Mouse (Mus musculus) kidney, postnatal 0 days (tissue): ENCODE results near the gene Anapc2. TPM values are rescaled to one million over a fixed set of nuclear protein-coding genes. Genes with fewer than 3 reads are reported as not detected.

Experiments
- ATAC-seq: fragments of 200-750 bp; cut with Nextera tagmentation; replicated peaks from 2 replicates; pipeline ENCODE4 v1.8.0; 2017; ENCODE audit warnings: low read depth, moderate number of reproducible peaks, moderate TSS enrichment, moderate library complexity; ENCODE audit not compliant: low FRiP score
- DNase-seq: peaks from one replicate; pipeline ENCODE4 v3.0.0-alpha.2; 2016; ENCODE audit warnings: low spot score
- H3K27ac ChIP-seq: fragments of 300-500 bp; sonication (generic); 2 replicates; pipeline ENCODE4 v1.5.1; 2014; ENCODE audit warnings: mild to moderate bottlenecking
- H3K27me3 ChIP-seq: fragments of 300-500 bp; sonication (generic); 2 replicates; pipeline ENCODE4 v1.6.1; 2014; ENCODE audit warnings: low read length, mixed read lengths; ENCODE audit not compliant: insufficient read depth
- H3K36me3 ChIP-seq: fragments of 300-500 bp; sonication (generic); 2 replicates; pipeline ENCODE4 v1.6.1; 2014; ENCODE audit warnings: low read length, mixed read lengths; ENCODE audit not compliant: insufficient read depth
- H3K4me1 ChIP-seq: fragments of 300-500 bp; sonication (generic); replicated peaks from 2 replicates; pipeline ENCODE4 v1.6.1; 2014; ENCODE audit warnings: antibody characterized with exemption, low read length, mixed read lengths; ENCODE audit not compliant: insufficient read depth
- H3K4me2 ChIP-seq: fragments of 300-500 bp; sonication (generic); 2 replicates; pipeline ENCODE4 v1.6.1; 2014; ENCODE audit warnings: mild to moderate bottlenecking, low read length, moderate library complexity, mixed read lengths
- H3K4me3 ChIP-seq: fragments of 300-500 bp; sonication (generic); replicated peaks from 2 replicates; pipeline ENCODE4 v1.5.1; 2014; ENCODE audit warnings: low read depth, low read length
- H3K9ac ChIP-seq: fragments of 300-500 bp; sonication (generic); 2 replicates; pipeline ENCODE4 v1.6.1; 2014; ENCODE audit warnings: low read depth, low read length
- H3K9me3 ChIP-seq: fragments of 300-500 bp; sonication (generic); replicated peaks from 2 replicates; pipeline ENCODE4 v1.6.1; 2016; ENCODE audit warnings: low read length, inconsistent platforms, mixed read lengths
- CTCF ChIP-seq: IDR thresholded peaks from 2 replicates; pipeline ENCODE4 v1.5.1; 2016; ENCODE audit warnings: antibody characterized with exemption, low read depth, mild to moderate bottlenecking, moderate library complexity
- WGBS: fragments of 180-500 bp; shearing (Covaris S2); extraction: QIAGEN DNeasy Blood & Tissue Kit; methylation state at CpG from one replicate; pipeline ENCODE4 v1.1.7; 2014; 5-methylcytosine and 5-hydroxymethylcytosine counted together
- polyA plus RNA-seq: library from polyadenylated mRNA; unstranded; fragments of >200 nt; fragmentation: Nextera tagmentation; extraction: Ambion mirVana; gene quantifications from 2 replicates; pipeline ENCODE4 v1.2.1, GENCODE M21; 2015

Anapc2 gene
- polyA plus RNA-seq, 1 experiment from 2014 or later = 79.4 TPM

DNA sequence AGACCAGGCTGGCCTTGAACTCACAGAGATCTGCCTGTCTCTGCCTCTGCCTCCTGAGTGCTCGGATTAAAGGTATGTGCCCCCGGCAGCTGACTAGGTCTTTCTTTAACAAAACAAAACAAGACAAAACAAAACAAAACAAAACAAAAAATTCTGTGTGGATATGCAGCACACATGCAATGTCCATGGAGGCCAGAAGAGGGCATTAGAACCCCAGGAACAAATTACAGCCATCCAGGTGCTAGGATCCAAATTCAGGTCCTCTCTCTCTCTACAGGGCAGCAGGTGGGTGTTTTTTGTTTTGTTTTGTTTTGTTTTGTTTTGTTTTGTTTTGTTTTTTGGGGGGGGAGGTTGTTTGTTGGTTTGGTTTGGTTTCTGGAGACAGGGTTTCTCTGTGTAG lies 13.4 kb upstream of the Anapc2 start:
- DNase-seq (no peak), ATAC-seq (no peak)
- H3K9me3 ChIP-seq = no peaks in the 10 kb centered on the region
- H3K27ac ChIP-seq = no peak overlapping the region
- 62% methylated on average over 2 of the region's 2 CpGs for WGBS
- peaks cover 17% of the 10 kb centered on the region for H3K4me1 ChIP-seq
- no peak overlapping the region for H3K4me3 ChIP-seq
- no peak overlapping the region for H3K9ac ChIP-seq
- no peaks in the 10 kb centered on the region for H3K36me3 ChIP-seq
- peak; percentile 63 for TF ChIP-seq CTCF
- H3K27me3 ChIP-seq = no peaks in the 10 kb centered on the region
- H3K4me2 ChIP-seq = no peak overlapping the region

GRCm38 (mm10) chr2:25261870-25262269 lies 10.4 kb upstream of the Anapc2 start:
- Histone ChIP-seq H3K9me3 (no peaks in the 10 kb centered on the region), H3K36me3 (no peaks in the 10 kb centered on the region), H3K27ac (peak overlapping the region; percentile 62; the same call in 1 of the 2 replicates), H3K4me1 (peaks cover 31% of the 10 kb centered on the region), H3K4me3 (peak overlapping the region; percentile 62), H3K4me2 (peak overlapping the region; percentile 99), H3K9ac (no peak overlapping the region; the same call in 1 of the 2 replicates), H3K27me3 (no peaks in the 10 kb centered on the region)
- no peak for DNase-seq
- WGBS = 45% methylated on average over 12 of the region's 12 CpGs
- TF ChIP-seq CTCF = no peak
- ATAC-seq = no peak

DNA sequence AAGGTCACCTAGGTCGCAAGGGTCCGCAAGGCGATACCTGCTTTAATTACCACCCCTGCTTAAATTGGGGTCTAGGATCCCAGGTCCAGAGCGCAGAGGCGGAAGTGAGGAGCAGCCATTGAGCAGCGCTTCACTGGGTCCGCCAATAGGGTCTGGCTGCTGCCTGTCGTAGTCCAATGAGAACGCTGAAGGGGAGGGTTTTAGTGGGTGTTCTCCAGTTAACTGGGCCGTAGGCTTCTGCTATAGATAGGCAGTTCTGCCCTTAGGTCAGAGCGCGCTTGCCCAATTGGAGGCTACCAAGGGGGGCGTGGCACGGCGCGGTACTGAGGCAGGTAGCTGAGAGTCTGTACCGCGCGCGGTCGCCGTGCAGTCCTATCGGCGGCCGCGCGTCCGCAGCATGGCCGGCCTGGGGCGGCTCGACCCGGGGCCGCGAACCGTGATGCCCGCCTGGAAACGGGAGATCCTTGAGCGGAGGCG lies 9.9 kb upstream of the Anapc2 start, which contains the start of gene Tprn:
Gene Tprn, plus strand, starts transcription at position 328 of the 477 bp plus-strand sequence.
- Histone ChIP-seq H3K36me3 (no peaks in the 10 kb centered on the region), H3K4me1 (peaks cover 32% of the 10 kb centered on the region), H3K9ac (peak within 1 kb of the TSS; percentile 75), H3K4me2 (peak within 1 kb of the TSS; percentile 99), H3K4me3 (peak within 1 kb of the TSS; percentile 62), H3K9me3 (no peaks in the 10 kb centered on the region), H3K27ac (peak within 1 kb of the TSS; percentile 70), H3K27me3 (no peaks in the 10 kb centered on the region)
- peak; percentile 99 for DNase-seq
- peak; percentile 95 for ATAC-seq
- no peak for TF ChIP-seq CTCF
- under 1% methylated on average over 39 of the region's 39 CpGs for WGBS

DNA sequence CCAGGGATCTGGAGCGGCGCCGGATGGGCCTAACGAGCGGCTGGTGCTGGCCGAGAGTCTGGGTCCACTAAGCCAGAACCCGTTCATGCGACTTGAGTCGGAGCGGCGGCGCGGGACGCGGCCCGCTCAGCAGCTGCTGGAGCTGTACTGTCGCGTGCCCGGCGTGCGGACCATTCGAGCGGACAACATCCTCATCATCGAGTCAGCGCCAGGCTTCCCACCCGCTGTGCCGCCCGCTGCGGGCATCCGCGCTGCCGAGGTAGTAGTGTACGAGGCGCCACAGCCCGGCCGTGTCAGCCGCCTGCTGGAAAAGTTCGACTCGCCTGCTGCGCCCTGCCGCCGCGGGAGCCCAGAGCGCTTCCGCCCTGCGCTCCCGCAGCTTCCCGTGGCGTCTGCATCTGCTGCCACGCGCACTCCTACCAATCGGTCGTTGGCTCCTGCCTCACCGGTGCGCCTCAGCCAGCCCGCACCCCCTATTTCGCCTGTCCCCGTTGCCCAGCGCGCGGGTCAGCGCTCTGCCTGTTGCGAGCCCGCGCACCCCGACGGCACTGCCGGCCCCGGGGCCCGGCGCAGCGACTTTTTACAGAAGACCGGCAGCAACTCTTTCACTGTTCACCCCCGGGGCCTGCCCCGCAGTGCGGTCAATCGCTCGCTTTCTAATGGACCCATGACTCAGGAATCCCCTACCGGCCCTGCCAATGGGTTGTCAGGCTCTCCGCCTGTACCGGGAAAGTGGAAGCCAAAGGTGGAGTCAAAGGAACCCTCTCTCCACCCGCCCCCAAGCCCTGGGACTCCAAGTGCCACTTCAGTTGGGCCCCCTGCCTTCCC lies 9.3 kb upstream of the Anapc2 start:
- no peak for TF ChIP-seq CTCF
- H3K9me3 ChIP-seq = no peaks in the 10 kb centered on the region
- H3K27ac ChIP-seq = peak overlapping the region; percentile 70
- H3K9ac ChIP-seq = peak overlapping the region; percentile 75
- no peaks in the 10 kb centered on the region for H3K27me3 ChIP-seq
- H3K4me2 ChIP-seq = peak overlapping the region; percentile 99
- no peaks in the 10 kb centered on the region for H3K36me3 ChIP-seq
- no peak; the same call in 1 of the 2 replicates for ATAC-seq
- DNase-seq = no peak
- peak overlapping the region; percentile 62 for H3K4me3 ChIP-seq
- under 1% methylated on average over 78 of the region's 82 CpGs for WGBS
- peaks cover 32% of the 10 kb centered on the region for H3K4me1 ChIP-seq

DNA sequence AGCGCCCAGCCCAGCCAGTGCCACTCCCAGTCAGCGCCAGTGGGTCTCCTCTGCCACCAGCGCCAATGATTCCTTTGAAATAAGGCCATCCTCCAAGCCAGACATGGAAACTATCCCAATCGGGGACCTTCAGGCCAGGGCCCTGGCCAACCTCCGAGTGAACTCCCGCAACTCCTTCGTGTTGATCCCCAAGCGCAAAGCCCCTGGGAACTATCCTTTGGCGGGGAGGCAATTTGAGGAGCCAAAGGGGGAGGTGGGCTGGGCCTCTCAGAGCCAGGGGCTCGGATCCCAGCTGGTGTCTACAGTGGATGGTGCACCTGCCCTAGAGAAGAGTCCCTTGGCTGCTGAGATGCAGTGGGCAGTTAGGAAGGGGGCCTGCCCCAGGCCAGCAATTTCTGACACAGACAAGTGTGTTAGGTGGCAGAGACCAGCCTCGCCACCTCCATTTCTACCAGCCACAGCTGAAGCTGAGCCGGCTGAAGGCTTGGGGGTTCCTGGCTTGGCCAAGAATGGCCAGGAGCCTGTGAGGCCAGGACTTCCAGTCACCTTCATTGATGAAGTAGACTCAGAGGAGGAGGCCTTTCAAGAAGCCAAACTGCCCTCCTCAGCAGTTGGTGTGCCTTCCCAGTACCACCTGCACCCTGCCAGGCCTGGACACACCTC lies 8.5 kb upstream of the Anapc2 start:
- H3K27ac ChIP-seq = no peak overlapping the region
- peak overlapping the region; percentile 99 for H3K4me2 ChIP-seq
- no peak for ATAC-seq
- H3K4me1 ChIP-seq = peaks cover 32% of the 10 kb centered on the region
- H3K36me3 ChIP-seq = peaks cover 4% of the 10 kb centered on the region; the same call in 1 of the 2 replicates
- peak overlapping the region; percentile 75 for H3K9ac ChIP-seq
- H3K9me3 ChIP-seq = no peaks in the 10 kb centered on the region
- 25% methylated on average over 12 of the region's 12 CpGs for WGBS
- peak overlapping the region; percentile 62 for H3K4me3 ChIP-seq
- no peak for DNase-seq
- no peaks in the 10 kb centered on the region for H3K27me3 ChIP-seq
- TF ChIP-seq CTCF = no peak

DNA sequence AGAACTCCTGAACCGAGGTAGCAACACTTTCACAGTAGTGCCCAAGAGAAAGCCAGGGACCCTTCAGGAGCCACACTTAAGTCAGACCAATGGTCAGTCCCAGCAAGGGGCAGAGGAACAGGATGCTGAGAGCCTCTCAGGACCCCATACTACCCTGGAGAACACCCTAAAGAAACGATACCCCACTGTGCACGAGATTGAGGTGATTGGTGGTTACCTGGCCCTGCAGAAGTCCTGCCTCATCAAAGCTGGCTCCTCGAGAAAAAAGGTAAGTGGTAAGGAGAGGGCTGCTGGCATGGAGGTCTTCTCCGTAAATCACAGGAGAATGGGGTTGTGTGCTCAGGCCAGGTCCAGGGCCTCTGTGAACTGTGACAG lies 8.0 kb upstream of the Anapc2 start:
- Histone ChIP-seq H3K9ac (peak overlapping the region; percentile 75), H3K27ac (0 out of 2 replicates have a peak overlapping the region, but pooled peaks have one; percentile 43), H3K4me1 (peaks cover 32% of the 10 kb centered on the region), H3K27me3 (no peaks in the 10 kb centered on the region), H3K4me3 (peak overlapping the region; percentile 62; the same call in 1 of the 2 replicates), H3K9me3 (no peaks in the 10 kb centered on the region), H3K36me3 (peaks cover 7% of the 10 kb centered on the region; the same call in 1 of the 2 replicates), H3K4me2 (peak overlapping the region; percentile 99)
- no peak for ATAC-seq
- TF ChIP-seq CTCF = no peak
- 78% methylated on average over 5 of the region's 5 CpGs for WGBS
- DNase-seq = no peak
